Comparison of ENCODE assay signal across 12 mouse cellular contexts in genomic region chr17:74267415-74268180, GRCm38 (mm10). TPM values are rescaled to one million over a fixed set of nuclear protein-coding genes. Genes with fewer than 3 reads are reported as not detected.
DNase-seq lines count a peak whose midpoint lies in the region; ATAC-seq and TF ChIP-seq lines count a peak whose summit lies in the region.
"Had no signal": no experiment of that assay in that cellular context is flagged by ENCODE, and none has a peak within 500 bp of the region (broad histone marks: within the 10 kb centered on the region; RNA-seq: fewer than 3 reads in every experiment).

No protein-coding gene starts in this region.

- TF ChIP-seq CTCF in hindbrain, postnatal 0 days (IDR thresholded peaks at IDR 0.05; ENCODE audit: low read depth): peak; percentile 32; the same call in 1 of the 2 replicates
- peak; percentile 7 for TF ChIP-seq CTCF in ES-Bruce4 (IDR thresholded peaks at IDR 0.05; ENCODE audit: low read depth, low read length)

- 93% methylated on average over 11 of the region's 11 CpGs for WGBS in hindbrain, postnatal 0 days
- WGBS in hindbrain, embryonic 11.5 days: 93% methylated on average over 11 of the region's 11 CpGs
- WGBS in forebrain, embryonic 15.5 days: 94% methylated on average over 11 of the region's 11 CpGs

- no peaks in the 10 kb centered on the region for H3K36me3 ChIP-seq in hindbrain, postnatal 0 days (ENCODE audit: insufficient read depth, low read length)
- no peaks in the 10 kb centered on the region for H3K36me3 ChIP-seq in hindbrain, embryonic 11.5 days (ENCODE audit: control insufficient read depth, insufficient read depth, low read length)
- no peaks in the 10 kb centered on the region for H3K36me3 ChIP-seq in ES-Bruce4 (ENCODE audit: control insufficient read depth, insufficient read depth, low read length, poor library complexity, severe bottlenecking)
- no peaks in the 10 kb centered on the region for H3K36me3 ChIP-seq in forebrain, embryonic 15.5 days

- no peak overlapping the region for H3K4me2 ChIP-seq in hindbrain, postnatal 0 days (ENCODE audit: low read depth, low read length)
- no peak overlapping the region for H3K4me2 ChIP-seq in hindbrain, embryonic 11.5 days (replicated peaks; ENCODE audit: low read depth, low read length)
- H3K4me2 ChIP-seq in forebrain, embryonic 15.5 days (replicated peaks): no peak overlapping the region

- H3K9ac ChIP-seq in hindbrain, postnatal 0 days (replicated peaks; ENCODE audit: low read length): no peak overlapping the region
- no peak overlapping the region for H3K9ac ChIP-seq in hindbrain, embryonic 11.5 days (ENCODE audit: low read depth, low read length)
- H3K9ac ChIP-seq in ES-Bruce4 (ENCODE audit: low read depth, poor library complexity, severe bottlenecking): no peak overlapping the region
- no peak overlapping the region for H3K9ac ChIP-seq in forebrain, embryonic 15.5 days (replicated peaks)

- no peak overlapping the region for H3K27ac ChIP-seq in hindbrain, postnatal 0 days
- no peak overlapping the region for H3K27ac ChIP-seq in hindbrain, embryonic 11.5 days (ENCODE audit: low read depth, low read length)
- H3K27ac ChIP-seq in ES-Bruce4 (ENCODE audit: insufficient read depth, low read length): no peak overlapping the region
- no peak overlapping the region for H3K27ac ChIP-seq in forebrain, embryonic 15.5 days (replicated peaks)
- H3K27ac ChIP-seq: limb, embryonic 10.5 days; midbrain, embryonic 10.5 days had no signal

- no peak for TF ChIP-seq POLR2A in ES-Bruce4 (IDR thresholded peaks at IDR 0.05; ENCODE audit: insufficient read depth, low read length)

- no peak for TF ChIP-seq EP300 in ES-Bruce4 (IDR thresholded peaks at IDR 0.05; ENCODE audit: insufficient read depth, low read depth, low read length)

- no peak for DNase-seq in hindbrain, postnatal 0 days (ENCODE audit: low spot score)
- DNase-seq in hindbrain, embryonic 11.5 days (ENCODE audit: low spot score): no peak
- DNase-seq in c-Kit-positive CD71-positive TER-119-positive erythroid progenitor cells, embryonic 14.5 days (ENCODE audit: low spot score): peak; percentile 82
- no peak for DNase-seq in left cerebral cortex, postnatal 10 days (ENCODE audit: extremely low spot score in 1 of 2, low spot score in 2 of 2)
- no peak for DNase-seq in lung, postnatal 10 days
- DNase-seq: cerebellum, adult 11-12 months; kidney, postnatal 10 days had no signal

- intact Hi-C loops in left cerebral cortex, postnatal 10 days (cut with DNase I): no loop called here

- no peak for ATAC-seq in hindbrain, postnatal 0 days
- no peak for ATAC-seq in hindbrain, embryonic 11.5 days (ENCODE audit: low FRiP score)
- peak; percentile 38 for ATAC-seq in megakaryocyte, adult 5-6 weeks (ENCODE audit: poor library complexity, severe bottlenecking)
- ATAC-seq in forebrain, embryonic 15.5 days (replicated peaks): no peak

- peaks cover 15% of the 10 kb centered on the region; the same call in 1 of the 2 replicates for H3K4me1 ChIP-seq in hindbrain, postnatal 0 days (ENCODE audit: insufficient read depth, low read length)
- no peaks in the 10 kb centered on the region for H3K4me1 ChIP-seq in hindbrain, embryonic 11.5 days (replicated peaks; ENCODE audit: control insufficient read depth, insufficient read depth, low read length)
- H3K4me1 ChIP-seq in ES-Bruce4 (ENCODE audit: control insufficient read depth, insufficient read depth, low read length): peaks cover 4% of the 10 kb centered on the region
- peaks cover 19% of the 10 kb centered on the region for H3K4me1 ChIP-seq in forebrain, embryonic 15.5 days

- H3K9me3 ChIP-seq in hindbrain, postnatal 0 days (ENCODE audit: low read length): no peaks in the 10 kb centered on the region
- no peaks in the 10 kb centered on the region for H3K9me3 ChIP-seq in hindbrain, embryonic 11.5 days (ENCODE audit: control insufficient read depth, low read length)
- H3K9me3 ChIP-seq in ES-Bruce4 (replicated peaks; ENCODE audit: control insufficient read depth, insufficient read depth, low read length, poor library complexity, severe bottlenecking): no peaks in the 10 kb centered on the region
- H3K9me3 ChIP-seq in forebrain, embryonic 15.5 days: no peaks in the 10 kb centered on the region
- H3K9me3 ChIP-seq: limb, embryonic 10.5 days had no signal

- H3K4me3 ChIP-seq in hindbrain, postnatal 0 days (ENCODE audit: low read length): no peak overlapping the region
- H3K4me3 ChIP-seq in hindbrain, embryonic 11.5 days (ENCODE audit: low read depth, low read length): no peak overlapping the region
- no peak overlapping the region for H3K4me3 ChIP-seq in ES-Bruce4 (ENCODE audit: low read depth, low read length)
- H3K4me3 ChIP-seq in forebrain, embryonic 15.5 days: no peak overlapping the region
- H3K4me3 ChIP-seq: limb, embryonic 10.5 days; midbrain, embryonic 10.5 days had no signal

- H3K27me3 ChIP-seq in hindbrain, postnatal 0 days (ENCODE audit: insufficient read depth, low read length): no peaks in the 10 kb centered on the region
- no peaks in the 10 kb centered on the region for H3K27me3 ChIP-seq in hindbrain, embryonic 11.5 days (ENCODE audit: control insufficient read depth, insufficient read depth, low read length)
- H3K27me3 ChIP-seq in ES-Bruce4 (ENCODE audit: control insufficient read depth, insufficient read depth, low read length, poor library complexity, severe bottlenecking): no peaks in the 10 kb centered on the region
- no peaks in the 10 kb centered on the region for H3K27me3 ChIP-seq in forebrain, embryonic 15.5 days

RNA-seq across cellular contexts. Expression of gene Memo1, which starts 27.7 kb away (rescaled TPM):
- 51.9 and 60.2 TPM in 2 replicates for total RNA-seq in hindbrain, postnatal 0 days (2014; rRNA removed)
- polyA plus RNA-seq in hindbrain, postnatal 0 days (2015; fragmentation: Nextera tagmentation; extraction: Ambion mirVana): 46.3 and 46.4 TPM in 2 replicates
- 82.3 and 86.9 TPM in 2 replicates for polyA plus RNA-seq in hindbrain, embryonic 11.5 days (2014; fragmentation: Nextera tagmentation; extraction: Ambion mirVana)
- 72.7 and 74.6 TPM in 2 replicates for polyA plus RNA-seq in ES-Bruce4 (2011; ENCODE audit: insufficient read depth, insufficient read length, low read depth, missing spikeins)
- total RNA-seq in megakaryocyte, adult 5-6 weeks (2015): 64.4 and 71.4 TPM in 2 replicates
- total RNA-seq in megakaryocyte, adult 5-6 weeks (2017): 59.6 and 64.4 TPM in 2 replicates
- 63.9 and 66.1 TPM in 2 replicates for polyA plus RNA-seq in forebrain, embryonic 15.5 days (2015; fragmentation: Nextera tagmentation; extraction: Ambion mirVana)
- 10 to 100 TPM; 62.2 to 65.7 TPM for total RNA-seq in left cerebral cortex, postnatal 10 days (2021)

RNA-seq across cellular contexts. Expression of gene Dpy30, which starts 56.1 kb away (rescaled TPM):
- 42.5 and 49.9 TPM in 2 replicates for total RNA-seq in hindbrain, postnatal 0 days (2014; rRNA removed)
- polyA plus RNA-seq in hindbrain, postnatal 0 days (2015; fragmentation: Nextera tagmentation; extraction: Ambion mirVana): 253 and 256 TPM in 2 replicates
- 243 and 251 TPM in 2 replicates for polyA plus RNA-seq in hindbrain, embryonic 11.5 days (2014; fragmentation: Nextera tagmentation; extraction: Ambion mirVana)
- 244 and 257 TPM in 2 replicates for polyA plus RNA-seq in ES-Bruce4 (2011; ENCODE audit: insufficient read depth, insufficient read length, low read depth, missing spikeins)
- 112 and 124 TPM in 2 replicates for total RNA-seq in megakaryocyte, adult 5-6 weeks (2015)
- total RNA-seq in megakaryocyte, adult 5-6 weeks (2017): 69.1 and 84.8 TPM in 2 replicates
- polyA plus RNA-seq in forebrain, embryonic 15.5 days (2015; fragmentation: Nextera tagmentation; extraction: Ambion mirVana): 202 and 214 TPM in 2 replicates
- 10 to 100 TPM; 63.8 to 68.2 TPM for total RNA-seq in left cerebral cortex, postnatal 10 days (2021)
